Mouse (Mus musculus) liver, embryonic 14.5 days (tissue): ENCODE measurements around the gene Lrrc4. TPM values are rescaled to one million over a fixed set of nuclear protein-coding genes. Genes with fewer than 3 reads are reported as not detected.

Experiments
- ATAC-seq: fragments of 200-750 bp; cut with Nextera tagmentation; 2 replicates; pipeline ENCODE4 v1.8.0; 2017; ENCODE audit warnings: moderate number of reproducible peaks, mild to moderate bottlenecking, moderate library complexity; ENCODE audit not compliant: insufficient read depth
- DNase-seq, 3 experiments: peaks; one replicate each; pipeline ENCODE4 v3.0.0-alpha.2; 2012 to 2013; ENCODE audit warnings: low read depth in 3 of 3, low spot score in 3 of 3
- H3K27ac ChIP-seq: fragments of 300-500 bp; sonication (generic); 2 replicates; pipeline ENCODE4 v1.5.1; 2014; ENCODE audit warnings: moderate library complexity, mild to moderate bottlenecking, control low read depth, inconsistent platforms
- H3K27me3 ChIP-seq: fragments of 300-500 bp; sonication (generic); 2 replicates; pipeline ENCODE4 v1.6.1; 2014; ENCODE audit warnings: mild to moderate bottlenecking, low read length, moderate library complexity; ENCODE audit not compliant: control insufficient read depth, insufficient read depth
- H3K36me3 ChIP-seq: fragments of 300-500 bp; sonication (generic); replicated peaks from 2 replicates; pipeline ENCODE4 v1.6.1; 2014; ENCODE audit warnings: low read depth; ENCODE audit not compliant: control insufficient read depth, insufficient read depth
- H3K4me1 ChIP-seq, 2 experiments: fragments of 200-500 bp in 1 of 2; fragments of 300-500 bp in 1 of 2; sonication (generic) in 1 of 2; replicated peaks; 2 replicates each; pipeline ENCODE4 v1.6.1; 2012 to 2014; ENCODE audit warnings: antibody characterized with exemption in 1 of 2, inconsistent platforms in 1 of 2, low read length in 1 of 2; ENCODE audit not compliant: control insufficient read depth in 2 of 2, insufficient read depth in 2 of 2
- H3K4me2 ChIP-seq: fragments of 300-500 bp; sonication (generic); 2 replicates; pipeline ENCODE4 v1.6.1; 2014; ENCODE audit warnings: low read depth, mild to moderate bottlenecking, control low read depth, moderate library complexity
- H3K4me3 ChIP-seq, 2 experiments: fragments of 200-500 bp in 1 of 2; fragments of 300-500 bp in 1 of 2; sonication (generic) in 1 of 2; 2 replicates each; pipeline ENCODE4 v1.5.1; 2012 to 2014; ENCODE audit warnings: low read depth in 2 of 2, low read length in 2 of 2, mild to moderate bottlenecking in 2 of 2, control low read depth in 1 of 2, inconsistent platforms in 1 of 2, moderate library complexity in 1 of 2; ENCODE audit not compliant: insufficient read depth in 1 of 2
- H3K9ac ChIP-seq: fragments of 300-500 bp; sonication (generic); replicated peaks from 2 replicates; pipeline ENCODE4 v1.6.1; 2014; ENCODE audit warnings: mild to moderate bottlenecking, control low read depth, moderate library complexity
- H3K9me3 ChIP-seq: fragments of 300-500 bp; sonication (generic); 2 replicates; pipeline ENCODE4 v1.6.1; 2016; ENCODE audit warnings: low read length, mixed read lengths; ENCODE audit not compliant: control insufficient read depth
- CTCF ChIP-seq: IDR thresholded peaks from 2 replicates; pipeline ENCODE4 v1.5.1; 2016; ENCODE audit warnings: antibody characterized with exemption, low read depth, control low read depth
- EP300 ChIP-seq: IDR thresholded peaks from 2 replicates; pipeline ENCODE4 v1.6.1; 2016; ENCODE audit warnings: antibody characterized with exemption, low read depth
- WGBS: fragments of 180-500 bp; shearing (Covaris S2); extraction: QIAGEN DNeasy Blood & Tissue Kit; methylation state at CpG from one replicate; pipeline ENCODE4 v1.1.7; 2014; ENCODE audit not compliant: insufficient replicate concordance; 5-methylcytosine and 5-hydroxymethylcytosine counted together
- polyA plus RNA-seq, 2 experiments: library from polyadenylated mRNA; depleted of rRNA in 1 of 2; stranded (reverse) in 1 of 2; unstranded in 1 of 2; fragments of >200 nt; fragmentation: Nextera tagmentation in 1 of 2; extraction: Ambion mirVana in 1 of 2; gene quantifications; 2 replicates each; pipeline versions ENCODE4 v1.2.1 to v1.2.3; 2012 to 2014

Lrrc4 gene
- polyA plus RNA-seq, 2 experiments: 0.06 to 0.10 TPM

GRCm38 (mm10) chr6:28615408-28615807, 216.1 kb downstream of the Lrrc4 start:
- Histone ChIP-seq H3K27me3 (no peaks in the 10 kb centered on the region), H3K27ac (no peak overlapping the region), H3K36me3 (no peaks in the 10 kb centered on the region), H3K4me1 (peaks cover 15 to 23% of the 10 kb centered on the region in 2 experiments), H3K9ac (no peak overlapping the region), H3K4me3 (no peak overlapping the region), H3K9me3 (no peaks in the 10 kb centered on the region), H3K4me2 (no peak overlapping the region)
- DNase-seq (no peak), ATAC-seq (no peak)
- WGBS: 79% methylated on average over 3 of the region's 3 CpGs
- TF ChIP-seq CTCF (no peak), EP300 (no peak)

GRCm38 (mm10) chr6:28614856-28615255, 216.7 kb downstream of the Lrrc4 start:
- Histone ChIP-seq H3K4me3 (no peak overlapping the region), H3K4me2 (no peak overlapping the region), H3K27me3 (no peaks in the 10 kb centered on the region), H3K9ac (no peak overlapping the region), H3K4me1 (peaks cover 13 to 20% of the 10 kb centered on the region in 2 experiments), H3K27ac (no peak overlapping the region), H3K36me3 (no peaks in the 10 kb centered on the region), H3K9me3 (no peaks in the 10 kb centered on the region)
- TF ChIP-seq CTCF (no peak), EP300 (no peak)
- ATAC-seq (no peak), DNase-seq (no peak)
- 81% methylated on average over 4 of the region's 4 CpGs for WGBS

- Histone ChIP-seq H3K27ac (no peak overlapping the region), H3K9me3 (no peaks in the 10 kb centered on the region), H3K9ac (no peak overlapping the region), H3K4me3 (no peak overlapping the region), H3K4me1 (peaks cover 3 to 9% of the 10 kb centered on the region in 2 experiments; a peak in 3 of 4 replicates), H3K36me3 (no peaks in the 10 kb centered on the region), H3K4me2 (no peak overlapping the region), H3K27me3 (no peaks in the 10 kb centered on the region)
- DNase-seq: no peak
- TF ChIP-seq CTCF (no peak), EP300 (no peak)
- ATAC-seq: no peak
- 67% methylated on average over 4 of the region's 4 CpGs for WGBS
Measured at GRCm38 (mm10) chr6:28613441-28613840, 218.1 kb downstream of the Lrrc4 start.

Other genes starting within 250 kb of the Lrrc4 start
- gene Lep, start 228.5 kb upstream of the Lrrc4 start, polyA plus RNA-seq (2012; rRNA removed): not detected in 2 replicates
- gene Lep, start 228.5 kb upstream of the Lrrc4 start, polyA plus RNA-seq (2014; fragmentation: Nextera tagmentation; extraction: Ambion mirVana): not detected in 2 replicates